Mouse (Mus musculus) CH12.LX (cell line): ENCODE measurements around the gene Gpnmb.

Experiments used
- EP300 ChIP-seq: IDR thresholded peaks from 2 replicates; pipeline ENCODE4 v1.6.1; 2011; ENCODE audit warnings: low read length, improper control_type of control experiment
- MAZ ChIP-seq: IDR thresholded peaks from 2 replicates; pipeline ENCODE4 v1.6.1; 2012; ENCODE audit warnings: low read depth, mild to moderate bottlenecking, inconsistent platforms, low read length, improper control_type of control experiment, moderate library complexity
- MYC ChIP-seq: IDR thresholded peaks from 2 replicates; pipeline ENCODE4 v1.6.1; 2011; ENCODE audit warnings: low read depth, mild to moderate bottlenecking, improper control_type of control experiment, low read length
- SMC3 ChIP-seq: IDR thresholded peaks from 2 replicates; pipeline ENCODE4 v1.6.1; 2011; ENCODE audit warnings: low read depth, low read length, improper control_type of control experiment

DNA sequence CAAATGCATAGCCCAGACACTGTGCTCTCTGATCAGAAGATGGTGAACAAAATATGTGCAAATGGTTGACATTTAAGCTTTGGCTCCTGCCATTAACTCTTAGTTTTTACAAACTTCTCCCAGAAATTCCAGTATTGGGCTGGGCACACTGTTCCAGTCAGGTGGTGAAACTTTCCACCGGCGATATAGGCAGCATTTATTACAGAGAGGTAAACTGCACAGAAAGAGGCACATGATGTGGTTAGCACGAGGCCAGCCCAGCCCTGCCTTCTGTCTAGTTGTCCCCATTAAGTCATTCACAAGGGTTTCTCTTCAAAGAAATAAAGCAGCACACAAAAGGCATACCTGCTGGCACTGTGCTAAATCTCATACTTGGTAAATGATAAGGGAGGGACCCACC lies 7.6 kb upstream of the Gpnmb start:
- TF ChIP-seq EP300 (no peak), MAZ (no peak), MYC (no peak), SMC3 (no peak)
